In genomic region chr13:107065098-107065855, GRCm38 (mm10) we compare ENCODE assay signal across 12 mouse cellular contexts. TPM values are rescaled to one million over a fixed set of nuclear protein-coding genes. Genes with fewer than 3 reads are reported as not detected.
DNase-seq lines count a peak whose midpoint lies in the region; ATAC-seq and TF ChIP-seq lines count a peak whose summit lies in the region.
"Had no signal": no experiment of that assay in that cellular context is flagged by ENCODE, and none has a peak within 500 bp of the region (broad histone marks: within the 10 kb centered on the region; RNA-seq: fewer than 3 reads in every experiment).

No protein-coding gene starts in this region.

- no peak overlapping the region for H3K9ac ChIP-seq in lung, postnatal 0 days (replicated peaks; ENCODE audit: low read depth)
- H3K9ac ChIP-seq in hindbrain, embryonic 13.5 days: no peak overlapping the region
- no peak overlapping the region for H3K9ac ChIP-seq in midbrain, embryonic 14.5 days (replicated peaks; ENCODE audit: low read length)
- H3K9ac ChIP-seq: lung, embryonic 14.5 days had no signal

- H3K4me1 ChIP-seq in lung, postnatal 0 days (ENCODE audit: insufficient read depth, low read depth, low read length): no peaks in the 10 kb centered on the region
- H3K4me1 ChIP-seq in hindbrain, embryonic 13.5 days (replicated peaks): peaks cover 3% of the 10 kb centered on the region; the same call in 1 of the 2 replicates
- peaks cover 10% of the 10 kb centered on the region; the same call in 1 of the 2 replicates for H3K4me1 ChIP-seq in midbrain, embryonic 14.5 days (ENCODE audit: control insufficient read depth, insufficient read depth, low read length)

- no peaks in the 10 kb centered on the region for H3K36me3 ChIP-seq in lung, postnatal 0 days (ENCODE audit: insufficient read depth, low read length)
- no peaks in the 10 kb centered on the region for H3K36me3 ChIP-seq in hindbrain, embryonic 13.5 days
- H3K36me3 ChIP-seq in midbrain, embryonic 14.5 days (ENCODE audit: control insufficient read depth, insufficient read depth, low read length): no peaks in the 10 kb centered on the region

- H3K27me3 ChIP-seq in lung, postnatal 0 days (replicated peaks; ENCODE audit: insufficient read depth, low read length): no peaks in the 10 kb centered on the region
- no peaks in the 10 kb centered on the region for H3K27me3 ChIP-seq in hindbrain, embryonic 13.5 days
- no peaks in the 10 kb centered on the region for H3K27me3 ChIP-seq in midbrain, embryonic 14.5 days (ENCODE audit: control insufficient read depth, insufficient read depth, low read length)

- WGBS in lung, postnatal 0 days: 63% methylated on average over 10 of the region's 10 CpGs
- 56% methylated on average over 10 of the region's 10 CpGs for WGBS in hindbrain, embryonic 13.5 days
- 49% methylated on average over 10 of the region's 10 CpGs for WGBS in midbrain, embryonic 14.5 days

- no peak overlapping the region for H3K4me2 ChIP-seq in lung, postnatal 0 days (replicated peaks; ENCODE audit: low read depth, low read length)
- no peak overlapping the region for H3K4me2 ChIP-seq in hindbrain, embryonic 13.5 days
- no peak overlapping the region for H3K4me2 ChIP-seq in midbrain, embryonic 14.5 days (ENCODE audit: low read length)
- H3K4me2 ChIP-seq: lung, embryonic 14.5 days had no signal

- intact Hi-C loops in gastrocnemius, postnatal 36 days (cut with DNase I): no loop called here

- DNase-seq in lung, postnatal 0 days (ENCODE audit: low spot score): peak; percentile 6
- DNase-seq in lung, postnatal 14 days: no peak
- DNase-seq in midbrain, embryonic 14.5 days: peak; percentile 52
- DNase-seq in right cerebral cortex, postnatal 14 days: no peak
- no peak for DNase-seq in gastrocnemius, postnatal 36 days
- DNase-seq in gastrocnemius, postnatal 10 days: no peak
- DNase-seq: adrenal gland, postnatal 14 days; cerebellum, adult 11 months; kidney, postnatal 25 days; lung, embryonic 14.5 days had no signal

- TF ChIP-seq CTCF in lung, postnatal 0 days (IDR thresholded peaks at IDR 0.05): no peak

- no peaks in the 10 kb centered on the region for H3K9me3 ChIP-seq in lung, postnatal 0 days (ENCODE audit: low read length)
- no peaks in the 10 kb centered on the region for H3K9me3 ChIP-seq in hindbrain, embryonic 13.5 days
- H3K9me3 ChIP-seq in midbrain, embryonic 14.5 days (ENCODE audit: control insufficient read depth, low read length): no peaks in the 10 kb centered on the region

- TF ChIP-seq EP300 in lung, postnatal 0 days (IDR thresholded peaks at IDR 0.05): no peak

- H3K4me3 ChIP-seq in lung, postnatal 0 days (ENCODE audit: low read depth, low read length): no peak overlapping the region
- no peak overlapping the region for H3K4me3 ChIP-seq in hindbrain, embryonic 13.5 days
- H3K4me3 ChIP-seq in midbrain, embryonic 14.5 days (replicated peaks; ENCODE audit: low read depth, low read length): no peak overlapping the region

- ATAC-seq in lung, postnatal 0 days: no peak
- peak; percentile 16 for ATAC-seq in erythroblast, adult 5-6 weeks (replicated peaks; ENCODE audit: low FRiP score, poor library complexity, severe bottlenecking)
- ATAC-seq in hindbrain, embryonic 13.5 days (ENCODE audit: low FRiP score): no peak; the same call in 1 of the 2 replicates
- ATAC-seq in midbrain, embryonic 14.5 days (ENCODE audit: low FRiP score, low TSS enrichment): peak; percentile 57; the same call in 1 of the 2 replicates

- H3K27ac ChIP-seq in lung, postnatal 0 days (ENCODE audit: low read length): no peak overlapping the region
- peak overlapping the region; percentile 62 for H3K27ac ChIP-seq in hindbrain, embryonic 13.5 days
- no peak overlapping the region; the same call in 1 of the 2 replicates for H3K27ac ChIP-seq in midbrain, embryonic 14.5 days (replicated peaks; ENCODE audit: low read depth, low read length)

RNA-seq across cellular contexts. Expression of gene Kif2a, which starts 43.4 kb away (rescaled TPM):
- polyA plus RNA-seq in lung, postnatal 0 days (2015; fragmentation: Nextera tagmentation; extraction: Ambion mirVana): 19.6 and 20.7 TPM in 2 replicates
- 213 and 257 TPM in 2 replicates for total RNA-seq in erythroblast, adult 5-6 weeks (2015; ENCODE audit: low replicate concordance)
- total RNA-seq in erythroblast, adult 5-6 weeks (2017; ENCODE audit: low replicate concordance): 160 and 229 TPM in 2 replicates
- 42.5 and 45.9 TPM in 2 replicates for polyA plus RNA-seq in hindbrain, embryonic 13.5 days (2015; fragmentation: Nextera tagmentation; extraction: Ambion mirVana)
- polyA plus RNA-seq in midbrain, embryonic 14.5 days (2014; fragmentation: Nextera tagmentation; extraction: Ambion mirVana): 50.5 and 60.3 TPM in 2 replicates
- 10 to 100 TPM; 20.7 to 25.7 TPM for total RNA-seq in gastrocnemius, postnatal 36 days (2021)
- total RNA-seq in gastrocnemius, postnatal 10 days (2021): 10 to 100 TPM; 24.3 to 28.0 TPM

Comparison
In these comparisons a context has a peak if more than half of its experiments do, and no peak if none do; other contexts are left out.
1. DNase-seq: peak in lung, postnatal 0 days (single experiment) and midbrain, embryonic 14.5 days (single experiment); none in lung, postnatal 14 days (single experiment), right cerebral cortex, postnatal 14 days (single experiment), gastrocnemius, postnatal 36 days (0 of 2) and gastrocnemius, postnatal 10 days (single experiment).
2. ATAC-seq: peak in erythroblast, adult 5-6 weeks (single experiment) and midbrain, embryonic 14.5 days (single experiment); none in lung, postnatal 0 days (single experiment) and hindbrain, embryonic 13.5 days (single experiment).
3. RNA of gene Kif2a, which starts 43.4 kb away (total RNA-seq): 160 to 257 TPM in erythroblast, adult 5-6 weeks; 24.3 to 28.0 TPM in gastrocnemius, postnatal 10 days and 20.7 to 25.7 TPM in gastrocnemius, postnatal 36 days; every median in the first group is over 4 times any median in the second.